Mouse (Mus musculus) midbrain, embryonic 13.5 days (tissue): ENCODE measurements around the gene Cmbl. TPM values are rescaled to one million over a fixed set of nuclear protein-coding genes. Genes with fewer than 3 reads are reported as not detected.

Source experiments
- ATAC-seq: fragments of 200-750 bp; cut with Nextera tagmentation; 2 replicates; pipeline ENCODE4 v1.8.0; 2017; ENCODE audit warnings: mild to moderate bottlenecking, moderate TSS enrichment, moderate library complexity
- H3K27ac ChIP-seq: fragments of 300-500 bp; sonication (generic); 2 replicates; pipeline ENCODE4 v1.5.1; 2015; ENCODE audit warnings: inconsistent platforms, mild to moderate bottlenecking, moderate library complexity
- H3K27me3 ChIP-seq: fragments of 300-500 bp; sonication (generic); 2 replicates; pipeline ENCODE4 v1.6.1; 2015; ENCODE audit warnings: mild to moderate bottlenecking, inconsistent platforms
- H3K36me3 ChIP-seq: fragments of 300-500 bp; sonication (generic); 2 replicates; pipeline ENCODE4 v1.6.1; 2015; ENCODE audit warnings: mild to moderate bottlenecking, inconsistent platforms
- H3K4me1 ChIP-seq: fragments of 300-500 bp; sonication (generic); replicated peaks from 2 replicates; pipeline ENCODE4 v1.6.1; 2015; ENCODE audit warnings: inconsistent platforms
- H3K4me2 ChIP-seq: fragments of 300-500 bp; sonication (generic); replicated peaks from 2 replicates; pipeline ENCODE4 v1.6.1; 2015; ENCODE audit warnings: moderate library complexity, mild to moderate bottlenecking, inconsistent platforms
- H3K4me3 ChIP-seq: fragments of 300-500 bp; sonication (generic); replicated peaks from 2 replicates; pipeline ENCODE4 v1.5.1; 2015; ENCODE audit warnings: mild to moderate bottlenecking, inconsistent platforms
- H3K9ac ChIP-seq: fragments of 300-500 bp; sonication (generic); replicated peaks from 2 replicates; pipeline ENCODE4 v1.6.1; 2015; ENCODE audit warnings: mild to moderate bottlenecking, inconsistent platforms
- H3K9me3 ChIP-seq: fragments of 300-500 bp; sonication (generic); 2 replicates; pipeline ENCODE4 v1.6.1; 2016; ENCODE audit warnings: mild to moderate bottlenecking, inconsistent platforms
- WGBS: fragments of 180-500 bp; shearing (Covaris S2); methylation state at CpG from one replicate; pipeline ENCODE4 v1.1.7; 2015; 5-methylcytosine and 5-hydroxymethylcytosine counted together
- polyA plus RNA-seq: library from polyadenylated mRNA; unstranded; fragments of >200 nt; fragmentation: Nextera tagmentation; extraction: Ambion mirVana; gene quantifications from 2 replicates; pipeline ENCODE4 v1.2.1, GENCODE M21; 2015

Cmbl gene
- polyA plus RNA-seq, 1 experiment from 2014 or later, result 4.0 TPM

DNA sequence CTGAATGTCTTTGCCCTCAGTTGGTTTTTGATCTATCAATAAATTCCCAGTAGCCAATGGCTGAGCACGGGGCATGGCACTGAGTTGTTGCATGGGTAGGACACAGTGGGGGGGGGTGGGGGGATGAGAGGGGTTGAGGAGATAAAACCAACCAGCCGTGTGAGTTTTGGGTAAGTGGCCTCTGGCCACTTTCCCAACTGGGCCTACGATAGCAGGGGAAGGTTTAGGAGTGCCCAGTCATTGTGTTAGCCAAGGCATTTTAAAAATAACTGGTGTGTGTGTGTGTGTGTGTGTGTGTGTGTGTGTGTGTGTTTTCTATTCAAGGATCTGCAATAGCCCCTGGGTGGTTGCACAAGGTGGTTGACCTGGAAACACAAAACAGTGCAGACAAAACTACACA is 21.9 kb upstream of the Cmbl start:
- ATAC-seq, result no peak
- 8% methylated on average over 3 of the region's 3 CpGs for WGBS
- Histone ChIP-seq H3K27me3 (no peaks in the 10 kb centered on the region), H3K36me3 (no peaks in the 10 kb centered on the region), H3K4me1 (peaks cover 20% of the 10 kb centered on the region), H3K4me3 (no peak overlapping the region), H3K9me3 (no peaks in the 10 kb centered on the region), H3K4me2 (no peak overlapping the region), H3K27ac (no peak overlapping the region), H3K9ac (no peak overlapping the region)

DNA sequence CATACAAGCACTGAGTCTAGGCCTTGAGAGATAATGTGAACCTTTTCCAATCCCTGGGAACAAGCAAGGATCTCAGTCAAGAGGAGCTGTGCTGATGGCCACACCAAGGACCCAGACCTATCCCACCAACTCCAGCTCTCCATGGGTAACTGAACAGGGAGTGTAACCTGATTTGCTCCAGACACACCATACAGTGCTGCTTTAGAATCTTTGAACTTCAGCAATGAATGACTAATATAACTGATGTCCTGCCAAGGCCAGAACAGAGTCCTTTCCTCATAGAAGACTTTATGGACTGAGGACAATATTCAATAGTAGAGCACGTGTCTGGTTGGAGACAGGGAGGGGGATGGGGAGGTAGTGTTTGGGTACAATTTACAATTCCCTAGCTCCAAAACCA is 20.1 kb upstream of the Cmbl start:
- H3K27ac ChIP-seq, result no peak overlapping the region
- H3K9ac ChIP-seq, result no peak overlapping the region
- no peaks in the 10 kb centered on the region for H3K27me3 ChIP-seq
- H3K4me1 ChIP-seq, result peaks cover 20% of the 10 kb centered on the region
- no peak overlapping the region for H3K4me3 ChIP-seq
- no peaks in the 10 kb centered on the region for H3K36me3 ChIP-seq
- no peak overlapping the region for H3K4me2 ChIP-seq
- ATAC-seq, result no peak
- H3K9me3 ChIP-seq, result no peaks in the 10 kb centered on the region
- 81% methylated on average over 1 of the region's 1 CpGs for WGBS

DNA sequence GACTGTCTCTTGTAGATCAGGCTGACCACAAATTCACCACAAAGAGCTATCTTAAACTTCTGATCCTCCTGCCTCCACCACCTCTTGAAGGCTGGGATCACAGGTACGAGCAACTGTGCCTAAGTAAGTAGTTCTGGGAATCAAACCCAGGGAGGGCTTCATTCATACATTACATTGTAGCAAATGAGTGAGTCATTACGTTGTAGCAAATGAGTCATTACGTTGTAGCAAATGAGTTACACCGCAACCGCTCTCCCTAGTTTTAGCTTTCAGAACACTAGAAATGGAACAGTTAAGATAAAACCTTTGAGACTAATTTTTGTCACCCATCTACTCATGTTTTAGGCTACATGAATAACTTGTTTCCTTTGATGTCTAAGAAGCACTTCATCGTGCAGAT is 18.9 kb upstream of the Cmbl start:
- Histone ChIP-seq H3K4me1 (peaks cover 20% of the 10 kb centered on the region), H3K9ac (no peak overlapping the region), H3K4me2 (no peak overlapping the region), H3K4me3 (no peak overlapping the region), H3K27me3 (no peaks in the 10 kb centered on the region), H3K36me3 (no peaks in the 10 kb centered on the region), H3K9me3 (no peaks in the 10 kb centered on the region), H3K27ac (no peak overlapping the region)
- ATAC-seq, result no peak
- 85% methylated on average over 6 of the region's 6 CpGs for WGBS

DNA sequence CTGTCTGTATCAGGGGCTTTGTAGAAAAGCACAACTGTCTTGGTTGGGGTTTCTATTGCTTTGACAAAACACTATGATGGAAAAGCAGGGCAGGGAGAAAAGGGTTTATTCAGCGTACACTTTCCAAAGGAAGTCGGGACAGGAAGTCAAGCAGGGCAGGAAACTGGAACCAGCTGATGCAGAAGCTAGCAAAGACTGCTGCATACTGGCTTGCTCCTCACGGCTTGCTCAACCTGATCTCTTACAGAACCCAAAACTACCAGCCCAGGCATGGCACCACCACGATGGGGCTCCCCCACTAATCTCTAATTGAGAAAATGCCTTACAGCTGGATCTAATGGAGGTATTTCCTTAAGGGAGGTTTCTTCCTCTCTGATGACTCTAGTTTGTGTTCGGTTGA is 17.8 kb upstream of the Cmbl start:
- Histone ChIP-seq H3K4me1 (peaks cover 10% of the 10 kb centered on the region), H3K36me3 (no peaks in the 10 kb centered on the region), H3K4me2 (no peak overlapping the region), H3K9ac (no peak overlapping the region), H3K27ac (no peak overlapping the region), H3K4me3 (no peak overlapping the region), H3K9me3 (no peaks in the 10 kb centered on the region), H3K27me3 (no peaks in the 10 kb centered on the region)
- no peak for ATAC-seq
- whole genome bisulfite sequencing, result 72% methylated on average over 5 of the region's 5 CpGs

DNA sequence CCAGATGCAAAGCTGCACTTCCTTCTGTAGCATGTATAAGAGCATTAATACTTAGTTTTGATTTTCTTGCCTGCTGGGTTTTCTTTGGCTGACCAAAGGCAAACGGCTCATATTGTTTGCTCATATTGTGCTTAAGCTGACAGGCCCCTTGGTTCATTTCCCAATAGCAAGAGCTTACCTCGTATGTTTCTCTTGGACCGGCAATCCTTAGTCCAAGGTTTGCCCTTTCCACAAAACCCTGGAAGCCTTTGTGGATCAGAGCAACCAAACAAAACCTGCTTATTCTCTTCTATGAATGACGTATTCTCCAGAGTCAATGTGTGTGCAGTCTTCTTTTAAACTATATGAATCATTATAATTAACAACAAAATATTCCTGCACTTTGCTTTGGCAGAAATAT is 14.8 kb upstream of the Cmbl start:
- Histone ChIP-seq H3K4me2 (no peak overlapping the region), H3K27ac (no peak overlapping the region), H3K9ac (no peak overlapping the region), H3K27me3 (no peaks in the 10 kb centered on the region), H3K4me3 (no peak overlapping the region), H3K4me1 (no peaks in the 10 kb centered on the region), H3K9me3 (no peaks in the 10 kb centered on the region), H3K36me3 (no peaks in the 10 kb centered on the region)
- 83% methylated on average over 4 of the region's 4 CpGs for WGBS
- no peak for ATAC-seq

DNA sequence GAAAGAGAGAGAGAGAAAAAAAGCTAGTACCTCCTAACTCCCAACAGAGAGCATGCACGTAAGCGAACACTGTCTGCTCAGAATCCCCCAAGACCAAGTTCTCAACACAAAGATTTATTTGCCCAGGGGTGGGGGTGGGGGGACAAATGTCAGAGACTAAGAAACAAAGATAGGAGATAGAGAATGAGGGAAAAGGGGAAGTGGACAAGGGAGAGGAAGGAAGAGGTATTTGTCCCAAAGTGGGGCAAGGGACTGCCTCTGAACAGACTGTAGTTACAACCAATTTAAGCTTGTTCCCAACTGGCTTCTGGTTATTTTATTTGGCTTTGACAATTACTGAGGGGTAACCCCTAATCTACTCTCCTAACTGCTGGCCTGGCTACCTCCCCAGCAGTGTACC is 10.3 kb upstream of the Cmbl start:
- Histone ChIP-seq H3K27me3 (no peaks in the 10 kb centered on the region), H3K27ac (no peak overlapping the region), H3K4me3 (no peak overlapping the region), H3K9me3 (peaks cover 5% of the 10 kb centered on the region), H3K4me2 (no peak overlapping the region), H3K4me1 (no peaks in the 10 kb centered on the region), H3K9ac (no peak overlapping the region), H3K36me3 (no peaks in the 10 kb centered on the region)
- ATAC-seq, result no peak
- 73% methylated on average over 2 of the region's 2 CpGs for WGBS

DNA sequence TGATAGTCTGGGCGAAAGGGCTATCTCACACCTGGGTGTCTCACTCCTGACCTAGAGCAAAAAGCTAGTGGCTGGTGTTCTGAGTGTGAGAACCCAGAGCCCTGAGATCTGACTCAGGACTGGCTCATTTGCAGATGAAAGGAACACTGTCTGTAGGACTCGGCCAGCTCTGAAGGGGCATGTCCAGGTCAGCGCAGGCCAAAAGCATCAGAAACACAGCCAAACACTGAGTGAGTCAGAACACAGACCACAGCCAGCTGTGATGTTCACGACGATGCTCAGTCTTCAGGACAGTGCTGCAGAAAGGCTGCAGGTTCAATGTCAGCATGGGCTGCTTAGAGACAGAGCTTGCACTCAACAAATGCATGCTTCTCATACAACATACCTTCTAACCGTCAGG is 3.8 kb upstream of the Cmbl start:
- H3K27me3 ChIP-seq, result no peaks in the 10 kb centered on the region
- no peaks in the 10 kb centered on the region for H3K4me1 ChIP-seq
- no peak overlapping the region for H3K4me3 ChIP-seq
- no peak for ATAC-seq
- no peak overlapping the region for H3K27ac ChIP-seq
- H3K9me3 ChIP-seq, result peaks cover 8% of the 10 kb centered on the region
- H3K4me2 ChIP-seq, result no peak overlapping the region
- H3K9ac ChIP-seq, result no peak overlapping the region
- WGBS, result 83% methylated on average over 6 of the region's 6 CpGs
- H3K36me3 ChIP-seq, result no peaks in the 10 kb centered on the region

DNA sequence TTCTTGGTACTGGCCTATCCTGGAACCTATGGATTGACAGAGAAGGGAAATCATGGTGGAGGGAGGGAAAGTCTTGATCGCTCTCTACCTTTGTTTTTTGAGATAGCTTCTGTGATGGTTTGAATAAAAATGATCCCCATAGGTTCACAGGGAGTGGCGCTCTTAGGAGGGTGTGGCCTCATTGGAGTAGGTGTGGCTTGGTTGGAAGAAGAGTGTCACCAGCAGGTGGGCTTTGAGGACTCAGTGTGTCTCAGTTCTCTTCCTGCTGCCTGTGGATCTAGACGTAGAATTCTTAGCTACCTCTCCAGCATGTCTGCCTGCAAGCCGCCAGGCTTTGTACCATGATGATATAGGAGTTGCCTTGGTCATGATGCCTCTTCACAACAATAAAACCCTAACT is 3.2 kb upstream of the Cmbl start:
- no peak overlapping the region for H3K4me3 ChIP-seq
- no peaks in the 10 kb centered on the region for H3K4me1 ChIP-seq
- H3K27me3 ChIP-seq, result no peaks in the 10 kb centered on the region
- no peak overlapping the region for H3K27ac ChIP-seq
- H3K4me2 ChIP-seq, result no peak overlapping the region
- 95% methylated on average over 4 of the region's 4 CpGs for WGBS
- no peak for ATAC-seq
- H3K9ac ChIP-seq, result no peak overlapping the region
- no peaks in the 10 kb centered on the region for H3K36me3 ChIP-seq
- H3K9me3 ChIP-seq, result peaks cover 8% of the 10 kb centered on the region

DNA sequence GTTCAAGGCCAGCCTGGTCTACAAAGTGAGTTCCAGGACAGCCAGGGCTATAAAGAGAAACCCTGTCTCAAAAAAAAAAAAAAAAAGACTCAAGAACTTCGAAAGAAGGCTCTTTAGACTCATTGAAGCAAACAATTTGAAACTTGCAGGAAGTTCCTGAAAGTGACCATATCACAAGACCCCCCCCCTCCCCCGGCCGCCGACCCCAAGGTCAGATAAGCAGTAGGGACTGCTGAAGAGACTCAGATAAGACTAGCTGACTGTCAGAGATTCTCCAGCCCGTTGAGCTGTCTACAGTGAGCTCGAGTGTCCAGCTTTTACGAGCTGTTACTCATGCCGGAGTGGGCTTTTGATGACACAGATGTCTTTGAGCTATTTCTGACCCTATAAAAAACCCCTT is 2.3 kb upstream of the Cmbl start:
- Histone ChIP-seq H3K9ac (no peak overlapping the region), H3K27ac (no peak overlapping the region), H3K4me2 (no peak overlapping the region), H3K9me3 (peaks cover 8% of the 10 kb centered on the region), H3K27me3 (no peaks in the 10 kb centered on the region), H3K4me1 (no peaks in the 10 kb centered on the region), H3K4me3 (no peak overlapping the region), H3K36me3 (no peaks in the 10 kb centered on the region)
- WGBS, result 87% methylated on average over 8 of the region's 8 CpGs
- ATAC-seq, result no peak

DNA sequence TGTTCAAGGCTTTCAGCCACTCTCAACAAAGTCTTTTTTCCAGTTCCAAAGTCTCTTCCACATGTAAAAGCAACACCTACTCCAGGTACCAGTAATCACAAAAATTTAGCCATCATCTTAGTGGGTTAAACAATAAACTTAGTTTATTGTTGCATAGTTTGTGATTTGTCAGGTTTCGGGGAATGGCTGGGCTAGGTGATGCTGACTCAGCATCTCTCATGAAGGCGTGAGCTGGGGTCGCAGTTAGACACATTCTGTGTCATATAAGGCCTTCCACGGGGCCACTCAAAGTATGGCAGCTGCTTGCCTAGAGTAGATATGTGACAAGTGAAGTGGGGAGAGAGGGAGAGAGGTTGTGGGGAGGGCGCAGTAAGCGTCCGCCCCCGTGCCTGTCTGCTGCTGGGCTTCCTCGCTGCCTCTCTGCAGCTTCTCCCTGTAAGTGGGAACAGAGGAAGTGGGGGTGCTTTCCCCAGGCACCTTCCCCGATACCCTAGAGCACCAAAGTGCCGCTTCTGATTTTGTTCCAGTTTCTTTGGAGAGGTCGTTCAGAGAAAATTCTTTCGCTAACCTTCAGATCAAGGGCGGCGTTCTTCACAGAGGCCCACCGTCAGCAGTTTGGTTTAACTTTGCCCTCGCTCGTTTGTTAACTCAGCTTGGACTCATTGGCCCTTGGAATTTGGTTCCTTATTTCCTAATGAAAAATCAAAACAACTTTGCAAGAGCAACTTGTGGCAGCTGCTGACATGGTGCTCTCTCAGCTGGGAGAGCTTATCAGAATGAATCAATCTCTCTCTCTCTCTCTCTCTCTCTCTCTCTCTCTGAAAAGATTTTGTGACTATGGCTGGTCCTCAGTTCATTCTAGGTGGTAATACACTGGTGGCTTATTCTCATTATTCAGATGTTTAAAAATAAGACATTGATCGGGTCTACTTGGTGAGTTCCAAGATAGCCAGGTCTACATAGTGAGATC is 1.3 kb upstream of the Cmbl start:
- Histone ChIP-seq H3K36me3 (no peaks in the 10 kb centered on the region), H3K27me3 (no peaks in the 10 kb centered on the region; the same call in 1 of the 2 replicates), H3K4me3 (no peak overlapping the region), H3K9ac (no peak overlapping the region), H3K4me1 (0 out of 2 replicates have a peak, but pooled peaks cover 4% of the 10 kb centered on the region), H3K27ac (no peak overlapping the region), H3K9me3 (peaks cover 8% of the 10 kb centered on the region; the same call in 1 of the 2 replicates), H3K4me2 (no peak overlapping the region)
- no peak for ATAC-seq
- WGBS, result 72% methylated on average over 19 of the region's 19 CpGs

DNA sequence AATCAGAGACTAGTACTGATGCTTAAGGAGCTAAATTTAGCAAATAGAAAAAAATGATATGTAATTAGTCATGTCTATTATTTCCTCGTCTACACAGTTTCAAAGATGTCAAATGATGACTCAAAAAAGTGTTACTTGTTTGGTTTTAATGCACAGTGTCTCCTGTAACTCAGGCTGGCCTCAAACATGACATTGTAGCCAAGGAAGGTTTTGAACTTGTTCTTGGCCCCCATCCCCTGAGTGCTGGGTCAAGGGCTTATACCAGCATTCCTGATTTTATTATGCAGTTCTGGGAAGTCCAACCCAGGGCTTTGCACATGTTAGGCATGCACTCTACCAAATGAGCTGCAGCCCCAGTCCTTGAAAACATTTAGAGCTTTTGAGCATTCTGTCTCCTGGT is 597 bp downstream of the Cmbl start:
- WGBS, result 86% methylated on average over 1 of the region's 1 CpGs
- Histone ChIP-seq H3K27me3 (no peaks in the 10 kb centered on the region; the same call in 1 of the 2 replicates), H3K4me2 (no peak overlapping the region), H3K27ac (no peak overlapping the region), H3K4me3 (no peak overlapping the region), H3K9ac (no peak overlapping the region), H3K4me1 (0 out of 2 replicates have a peak, but pooled peaks cover 4% of the 10 kb centered on the region), H3K36me3 (no peaks in the 10 kb centered on the region), H3K9me3 (no peaks in the 10 kb centered on the region)
- no peak for ATAC-seq

DNA sequence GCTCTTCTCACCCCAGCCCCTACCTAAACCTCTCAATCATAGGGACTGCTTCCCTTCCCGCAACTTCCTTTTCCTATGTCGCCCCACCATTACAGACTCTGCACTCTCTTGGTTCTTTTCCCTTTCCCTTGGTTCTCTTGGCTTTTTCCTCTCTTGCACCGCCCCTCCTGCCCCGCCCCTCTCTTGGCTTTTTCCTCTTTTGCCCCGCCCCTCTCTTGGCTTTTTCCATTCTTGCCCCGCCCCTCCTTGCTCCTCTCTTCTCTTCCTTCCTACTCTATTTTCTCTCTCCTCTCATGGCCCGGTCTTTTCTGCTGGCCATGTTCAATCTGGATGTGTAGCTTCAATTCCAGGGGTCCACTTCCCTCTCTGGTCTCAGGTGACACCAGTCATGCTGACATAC is 2.2 kb downstream of the Cmbl start:
- Histone ChIP-seq H3K9ac (no peak overlapping the region), H3K4me3 (no peak overlapping the region), H3K27me3 (no peaks in the 10 kb centered on the region; the same call in 1 of the 2 replicates), H3K4me1 (0 out of 2 replicates have a peak, but pooled peaks cover 4% of the 10 kb centered on the region), H3K4me2 (no peak overlapping the region), H3K36me3 (no peaks in the 10 kb centered on the region), H3K27ac (no peak overlapping the region), H3K9me3 (no peaks in the 10 kb centered on the region)
- no peak for ATAC-seq
- 69% methylated on average over 7 of the region's 7 CpGs for WGBS
